Mouse (Mus musculus) forebrain, embryonic 12.5 days (tissue): Measurements from ENCODE around the gene Phf23. TPM values are rescaled to one million over a fixed set of nuclear protein-coding genes. Genes with fewer than 3 reads are reported as not detected.
"Not testable (repeated sequence)": the region's sequence is repeated elsewhere in the genome, so short reads cannot be mapped to it uniquely, and the experiment has no call there.

ENCODE experiments used
- ATAC-seq: fragments of 200-750 bp; cut with Nextera tagmentation; 2 replicates; pipeline ENCODE4 v1.8.0; 2017; ENCODE audit warnings: moderate TSS enrichment; ENCODE audit not compliant: low FRiP score
- H3K27ac ChIP-seq: fragments of 300-500 bp; sonication (generic); 2 replicates; pipeline ENCODE4 v1.5.1; 2016; ENCODE audit warnings: mild to moderate bottlenecking
- H3K27me3 ChIP-seq: fragments of 300-500 bp; sonication (generic); 2 replicates; pipeline ENCODE4 v1.6.1; 2016; ENCODE audit warnings: mild to moderate bottlenecking
- H3K36me3 ChIP-seq: fragments of 300-500 bp; sonication (generic); replicated peaks from 2 replicates; pipeline ENCODE4 v1.6.1; 2016; ENCODE audit warnings: mild to moderate bottlenecking
- H3K4me1 ChIP-seq: fragments of 300-500 bp; sonication (generic); 2 replicates; pipeline ENCODE4 v1.6.1; 2016
- H3K4me2 ChIP-seq: fragments of 300-500 bp; sonication (generic); 2 replicates; pipeline ENCODE4 v1.6.1; 2016; ENCODE audit warnings: mild to moderate bottlenecking, moderate library complexity
- H3K4me3 ChIP-seq: fragments of 300-500 bp; sonication (generic); replicated peaks from 2 replicates; pipeline ENCODE4 v1.5.1; 2016; ENCODE audit warnings: mild to moderate bottlenecking
- H3K9ac ChIP-seq: fragments of 300-500 bp; sonication (generic); 2 replicates; pipeline ENCODE4 v1.6.1; 2016; ENCODE audit warnings: mild to moderate bottlenecking
- H3K9me3 ChIP-seq: fragments of 300-500 bp; sonication (generic); 2 replicates; pipeline ENCODE4 v1.6.1; 2016
- WGBS: fragments of 180-500 bp; shearing (Covaris S2); methylation state at CpG from one replicate; pipeline ENCODE4 v1.1.7; 2016; 5-methylcytosine and 5-hydroxymethylcytosine counted together
- polyA plus RNA-seq: library from polyadenylated mRNA; unstranded; fragments of >200 nt; fragmentation: Nextera tagmentation; extraction: Ambion mirVana; gene quantifications from 2 replicates; pipeline ENCODE4 v1.2.1, GENCODE M21; 2016

Gene Phf23
- 91.3 and 99.1 TPM in 2 replicates for polyA plus RNA-seq

- peak within 1 kb of the TSS; percentile 60 for H3K4me2 ChIP-seq
- H3K9me3 ChIP-seq = no peaks in the 10 kb centered on the region
- WGBS = under 1% methylated on average over 36 of the region's 36 CpGs
- H3K4me3 ChIP-seq = peak within 1 kb of the TSS; percentile 94
- H3K4me1 ChIP-seq = peaks cover 39% of the 10 kb centered on the region
- ATAC-seq = peak; percentile 80
- H3K36me3 ChIP-seq = peaks cover 41% of the 10 kb centered on the region
- peak within 1 kb of the TSS; percentile 98 for H3K27ac ChIP-seq
- no peaks in the 10 kb centered on the region for H3K27me3 ChIP-seq
- peak within 1 kb of the TSS; percentile 90 for H3K9ac ChIP-seq
These were observed at the start of gene Phf23 for GRCm38 (mm10) chr11:69995391-69995960. Phf23 (plus strand) TSS chr11:69995777.

- H3K27ac ChIP-seq = no peak overlapping the region
- WGBS = 92% methylated on average over 18 of the region's 18 CpGs
- H3K9ac ChIP-seq = no peak overlapping the region
- ATAC-seq = no peak
- H3K4me1 ChIP-seq = peaks cover 25% of the 10 kb centered on the region
- H3K27me3 ChIP-seq = peaks cover 9% of the 10 kb centered on the region; the same call in 1 of the 2 replicates
- H3K36me3 ChIP-seq = peaks cover 18% of the 10 kb centered on the region
- peak overlapping the region; percentile 68; the same call in 1 of the 2 replicates for H3K4me2 ChIP-seq
- H3K4me3 ChIP-seq = peak overlapping the region; percentile 45; the same call in 1 of the 2 replicates
- H3K9me3 ChIP-seq = no peaks in the 10 kb centered on the region
These were observed 49.3 kb upstream of the Phf23 start for GRCm38 (mm10) chr11:69945997-69946891.

DNA sequence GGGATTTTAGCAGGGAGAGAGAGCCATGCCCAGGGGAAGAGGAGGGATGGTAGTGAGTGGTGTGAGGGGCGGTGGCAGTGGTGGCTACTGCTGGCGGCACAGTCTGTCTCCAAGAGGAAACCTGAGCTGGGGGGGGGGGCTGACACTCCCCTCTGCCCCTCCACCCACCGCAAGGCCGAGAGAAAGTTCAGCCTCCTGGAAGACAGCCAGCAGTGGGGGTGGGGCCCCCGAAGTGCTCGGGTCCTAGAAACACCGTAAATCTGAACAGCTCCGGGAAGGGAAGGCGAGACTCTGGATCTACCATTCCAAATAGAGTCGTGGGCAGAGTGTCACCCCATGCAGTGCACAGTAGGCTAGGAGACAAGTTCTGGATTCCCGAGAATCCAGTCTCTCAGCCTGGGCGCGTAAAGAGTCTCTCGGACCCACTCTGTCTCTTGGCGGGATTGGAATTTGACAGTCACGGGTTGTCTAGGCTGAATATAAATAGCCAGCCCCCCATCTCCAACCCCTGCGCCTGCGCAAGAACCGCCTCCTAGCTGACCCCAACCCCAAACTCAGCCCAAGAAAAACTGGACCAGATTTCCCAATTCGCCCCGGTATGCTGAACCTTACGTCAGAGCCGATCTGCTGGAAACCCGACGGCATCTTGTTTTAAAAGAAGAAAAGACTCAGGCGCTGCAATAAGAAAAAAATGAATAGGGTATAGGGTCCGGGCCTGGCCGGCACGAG lies 48.1 kb upstream of the Phf23 start:
- ATAC-seq = peak; percentile 39
- 3% methylated on average over 29 of the region's 29 CpGs for WGBS
- H3K4me3 ChIP-seq = peak overlapping the region; percentile 45

DNA sequence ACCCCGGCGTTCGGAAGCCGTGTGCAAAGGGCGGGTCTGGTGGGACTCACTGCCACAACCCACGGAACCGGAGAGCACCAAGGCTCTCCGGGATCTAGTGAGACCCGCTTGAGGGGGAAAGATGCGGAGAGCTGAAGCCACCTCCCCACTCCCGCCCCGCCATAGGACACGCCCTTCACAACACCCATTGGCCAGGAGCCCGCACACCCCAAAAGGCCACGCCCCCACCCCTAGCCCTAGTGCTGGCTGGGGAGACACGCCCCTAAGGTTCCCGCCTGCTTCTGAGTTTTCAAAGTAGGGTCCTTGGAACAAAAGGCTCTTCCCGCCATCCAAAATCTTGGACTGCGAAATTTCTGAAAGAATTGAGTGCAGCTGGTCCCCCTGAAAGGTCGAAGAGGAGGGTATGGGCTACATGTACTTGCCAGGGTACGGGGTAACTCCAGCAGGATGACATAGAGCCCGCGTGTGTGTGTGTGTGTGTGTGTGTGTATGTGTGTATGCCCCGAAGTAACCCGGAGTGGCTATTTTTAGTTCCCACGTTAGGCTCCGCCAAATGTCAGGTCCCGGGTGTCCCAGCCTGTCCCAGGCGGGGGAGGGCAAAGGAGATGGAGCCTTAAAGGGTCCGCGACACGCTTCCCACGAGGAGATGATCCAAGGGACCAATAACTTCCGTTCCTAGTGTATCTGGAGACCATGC lies 47.4 kb upstream of the Phf23 start, which contains the start of gene Slc2a4:
TSS of gene Slc2a4 (minus strand) at position 123 of the 697 bp plus-strand sequence.
- peak; percentile 96 for ATAC-seq
- Histone ChIP-seq H3K4me3 (peak within 1 kb of the TSS; percentile 45), H3K9me3 (no peaks in the 10 kb centered on the region), H3K36me3 (peaks cover 18% of the 10 kb centered on the region), H3K4me2 (peak within 1 kb of the TSS; percentile 68), H3K4me1 (peaks cover 25% of the 10 kb centered on the region), H3K9ac (peak within 1 kb of the TSS; percentile 57), H3K27me3 (peaks cover 13% of the 10 kb centered on the region), H3K27ac (peak within 1 kb of the TSS; percentile 92)
- 1% methylated on average over 34 of the region's 34 CpGs for WGBS

More for the DNA sequence above, 48.1 kb upstream of the Phf23 start:
- Histone ChIP-seq H3K4me2 (peak overlapping the region; percentile 68), H3K9ac (peak overlapping the region; percentile 56), H3K27me3 (peaks cover 13% of the 10 kb centered on the region), H3K4me1 (peaks cover 25% of the 10 kb centered on the region), H3K9me3 (no peaks in the 10 kb centered on the region), H3K36me3 (peaks cover 18% of the 10 kb centered on the region), H3K27ac (peak overlapping the region; percentile 71)

- Histone ChIP-seq H3K4me1 (peaks cover 25% of the 10 kb centered on the region), H3K9ac (peak overlapping the region; percentile 57), H3K9me3 (no peaks in the 10 kb centered on the region), H3K36me3 (peaks cover 17% of the 10 kb centered on the region), H3K4me3 (peak overlapping the region; percentile 45), H3K27me3 (peaks cover 13% of the 10 kb centered on the region), H3K27ac (peak overlapping the region; percentile 92), H3K4me2 (peak overlapping the region; percentile 68)
- peak; percentile 58 for ATAC-seq
- 0% methylated on average over 14 of the region's 14 CpGs for WGBS
These were observed 46.8 kb upstream of the Phf23 start for GRCm38 (mm10) chr11:69948763-69949150.

GRCm38 (mm10) chr11:69950807-69951459 lies 44.6 kb upstream of the Phf23 start:
- Histone ChIP-seq H3K4me1 (peaks cover 25% of the 10 kb centered on the region), H3K27ac (no peak overlapping the region), H3K36me3 (no peaks in the 10 kb centered on the region), H3K27me3 (peaks cover 13% of the 10 kb centered on the region), H3K9me3 (no peaks in the 10 kb centered on the region), H3K9ac (peak overlapping the region; percentile 17; the same call in 1 of the 2 replicates), H3K4me2 (no peak overlapping the region), H3K4me3 (no peak overlapping the region)
- ATAC-seq = no peak
- 46% methylated on average over 4 of the region's 4 CpGs for WGBS

- ATAC-seq = no peak
- Histone ChIP-seq H3K4me3 (no peak overlapping the region), H3K27ac (no peak overlapping the region), H3K27me3 (peaks cover 13% of the 10 kb centered on the region), H3K9me3 (no peaks in the 10 kb centered on the region), H3K9ac (no peak overlapping the region), H3K4me2 (no peak overlapping the region), H3K36me3 (no peaks in the 10 kb centered on the region), H3K4me1 (peaks cover 14% of the 10 kb centered on the region)
- 53% methylated on average over 1 of the region's 1 CpGs for WGBS
These were observed 43.3 kb upstream of the Phf23 start for GRCm38 (mm10) chr11:69952274-69952673.

GRCm38 (mm10) chr11:69953267-69953915 lies 42.2 kb upstream of the Phf23 start:
- no peak for ATAC-seq
- 72% methylated on average over 11 of the region's 11 CpGs for WGBS
- H3K4me3 ChIP-seq = no peak overlapping the region

GRCm38 (mm10) chr11:69955618-69956017 lies 40.0 kb upstream of the Phf23 start:
- not testable (repeated sequence) for H3K36me3 ChIP-seq, H3K4me3 ChIP-seq, H3K4me2 ChIP-seq, H3K27ac ChIP-seq, H3K9me3 ChIP-seq, ATAC-seq, H3K4me1 ChIP-seq, H3K9ac ChIP-seq
- 71% methylated on average over 4 of the region's 4 CpGs for WGBS
- peaks cover 27% of the 10 kb centered on the region for H3K27me3 ChIP-seq

More at GRCm38 (mm10) chr11:69953267-69953915, 42.2 kb upstream of the Phf23 start:
- Histone ChIP-seq H3K9ac (no peak overlapping the region), H3K27me3 (peaks cover 14% of the 10 kb centered on the region), H3K9me3 (no peaks in the 10 kb centered on the region), H3K36me3 (no peaks in the 10 kb centered on the region), H3K4me1 (peaks cover 7% of the 10 kb centered on the region), H3K27ac (no peak overlapping the region), H3K4me2 (no peak overlapping the region)

- no peaks in the 10 kb centered on the region for H3K36me3 ChIP-seq
- ATAC-seq = no peak
These were observed 39.4 kb upstream of the Phf23 start for GRCm38 (mm10) chr11:69956218-69956617.

GRCm38 (mm10) chr11:69960616-69961015 lies 35.0 kb upstream of the Phf23 start:
- Histone ChIP-seq H3K9ac (no peak overlapping the region), H3K27me3 (peaks cover 63% of the 10 kb centered on the region), H3K36me3 (no peaks in the 10 kb centered on the region), H3K27ac (no peak overlapping the region), H3K4me2 (no peak overlapping the region), H3K9me3 (no peaks in the 10 kb centered on the region), H3K4me3 (no peak overlapping the region), H3K4me1 (no peaks in the 10 kb centered on the region)
- 23% methylated on average over 5 of the region's 5 CpGs for WGBS
- ATAC-seq = no peak

More at GRCm38 (mm10) chr11:69956218-69956617, 39.4 kb upstream of the Phf23 start:
- no peak overlapping the region for H3K9ac ChIP-seq
- no peak overlapping the region for H3K4me3 ChIP-seq
- H3K4me2 ChIP-seq = no peak overlapping the region
- H3K27ac ChIP-seq = no peak overlapping the region
- no peaks in the 10 kb centered on the region for H3K9me3 ChIP-seq
- WGBS = 73% methylated on average over 1 of the region's 1 CpGs
- H3K27me3 ChIP-seq = peaks cover 26% of the 10 kb centered on the region
- no peaks in the 10 kb centered on the region for H3K4me1 ChIP-seq
